Mouse (Mus musculus) kidney, adult 10 weeks (tissue): ENCODE data around the gene Plxnb3. TPM values are rescaled to one million over a fixed set of nuclear protein-coding genes. Genes with fewer than 3 reads are reported as not detected.

Experiments used
- polyA plus RNA-seq: library from polyadenylated mRNA; stranded (reverse); fragments of 350-450 nt; fragmentation: Illumina TruSeq; extraction: RNeasy Lipid Tissue Mini Kit (QIAGEN cat#74804); gene quantifications from one replicate; pipeline ENCODE4 v1.2.3, GENCODE M21; 2014; ENCODE audit warnings: low read depth, low replicate concordance

Plxnb3 gene
- not detected for polyA plus RNA-seq

DNA sequence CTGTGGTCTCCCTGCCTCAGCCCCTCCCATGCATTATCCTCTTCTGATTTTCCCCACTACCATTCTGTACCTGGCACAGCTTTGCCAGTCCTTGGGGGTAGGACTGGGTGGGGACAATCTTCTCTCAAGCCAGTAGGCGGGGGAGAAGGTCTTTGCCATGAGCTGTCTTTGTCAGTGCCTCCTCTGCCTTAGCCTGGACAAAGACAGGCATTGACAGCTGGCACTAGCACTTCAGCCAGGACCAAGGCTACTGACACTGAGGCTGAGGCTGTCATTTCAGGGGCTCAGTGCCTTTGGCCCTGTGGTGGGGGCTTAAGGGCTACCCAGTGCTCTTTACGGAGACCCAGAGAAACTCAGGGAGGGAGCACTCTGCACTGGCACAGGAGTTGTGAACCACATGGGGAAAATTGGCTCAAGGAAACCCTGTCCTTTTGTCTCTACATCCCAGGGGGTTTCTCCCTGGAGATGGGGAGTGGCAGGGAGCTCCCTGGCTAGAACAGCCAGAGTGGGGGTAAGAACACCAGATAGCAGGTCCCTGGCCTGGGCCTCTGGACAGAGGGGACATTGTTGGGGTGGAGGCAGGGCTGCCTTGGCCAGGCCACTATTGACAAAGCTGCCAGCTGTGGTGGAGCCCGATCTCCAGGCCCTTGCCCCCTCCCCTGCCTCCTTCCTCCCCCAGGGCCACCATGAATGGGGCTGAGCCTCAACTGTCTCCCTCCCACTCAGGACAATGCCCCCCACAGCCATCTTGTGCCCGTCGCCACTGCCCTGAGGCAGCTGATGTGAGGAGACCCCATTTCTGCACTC is at the start of gene Plxnb3:
TSS of gene Plxnb3 (plus strand) at position 757 of the 807 bp plus-strand sequence.

DNA sequence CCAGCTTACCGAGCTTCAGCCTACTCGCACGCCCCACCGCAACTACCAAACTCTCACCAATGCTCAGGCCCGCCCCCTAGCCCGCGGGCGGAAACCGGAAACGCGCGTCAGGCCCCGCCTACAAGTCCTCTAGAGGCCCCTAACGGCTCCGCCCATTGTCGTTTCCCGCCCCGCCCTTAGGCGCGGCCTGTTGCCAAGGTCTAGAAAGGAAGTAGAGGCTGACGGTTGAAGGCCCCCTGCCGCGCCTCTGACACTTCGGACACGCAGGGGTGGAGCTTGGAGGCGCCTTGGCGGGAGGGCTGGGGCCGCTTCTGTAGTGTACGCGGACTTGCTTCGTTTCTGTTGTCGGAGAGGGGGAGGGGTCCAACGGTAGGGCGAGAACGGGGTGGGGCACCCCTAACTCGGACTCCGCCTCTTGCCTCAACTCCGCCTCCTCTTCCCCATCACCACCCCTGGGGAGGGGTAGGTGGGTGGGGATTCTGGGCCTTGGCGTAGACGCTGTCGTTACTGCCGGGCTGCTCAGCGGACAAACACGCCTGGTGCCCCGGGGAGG is 40.7 kb upstream of the Plxnb3 start, which contains the start of the genes Bcap31 and Abcd1:
TSS of gene Bcap31 (minus strand) at position 67 of the 553 bp plus-strand sequence.
TSS of gene Abcd1 (plus strand) at position 489 of the 553 bp plus-strand sequence.

DNA sequence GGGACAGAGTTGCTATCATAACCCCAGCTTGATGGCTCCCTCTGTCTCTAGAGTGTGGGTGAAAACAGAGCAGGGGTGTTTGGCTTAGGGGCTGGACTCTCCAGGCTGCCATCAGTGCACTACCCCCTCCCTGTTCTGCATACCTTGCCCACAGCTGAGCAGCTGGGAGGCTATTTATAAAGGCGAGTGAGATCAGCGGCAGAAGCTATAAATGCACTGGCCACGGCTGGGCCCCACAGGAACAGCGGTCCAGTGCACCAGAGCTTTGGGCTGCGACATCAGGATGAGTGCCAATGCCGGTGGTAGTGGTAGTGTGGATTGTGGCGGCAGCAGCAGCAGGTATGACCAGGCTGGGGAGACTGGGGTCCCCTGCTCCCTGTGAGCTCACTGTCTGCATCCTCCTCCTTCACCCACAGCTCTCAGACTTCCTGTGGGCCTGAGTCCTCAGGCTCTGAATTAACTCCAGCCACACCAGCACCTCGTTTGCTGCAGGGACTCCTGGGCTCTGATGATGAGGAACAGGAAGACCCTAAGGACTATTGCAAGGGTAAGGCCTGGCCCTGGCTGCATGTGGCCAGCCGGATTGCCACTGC is 17.4 kb downstream of the Plxnb3 start, which contains the start of gene Srpk3:
TSS of gene Srpk3 (plus strand) at position 238 of the 593 bp plus-strand sequence.

DNA sequence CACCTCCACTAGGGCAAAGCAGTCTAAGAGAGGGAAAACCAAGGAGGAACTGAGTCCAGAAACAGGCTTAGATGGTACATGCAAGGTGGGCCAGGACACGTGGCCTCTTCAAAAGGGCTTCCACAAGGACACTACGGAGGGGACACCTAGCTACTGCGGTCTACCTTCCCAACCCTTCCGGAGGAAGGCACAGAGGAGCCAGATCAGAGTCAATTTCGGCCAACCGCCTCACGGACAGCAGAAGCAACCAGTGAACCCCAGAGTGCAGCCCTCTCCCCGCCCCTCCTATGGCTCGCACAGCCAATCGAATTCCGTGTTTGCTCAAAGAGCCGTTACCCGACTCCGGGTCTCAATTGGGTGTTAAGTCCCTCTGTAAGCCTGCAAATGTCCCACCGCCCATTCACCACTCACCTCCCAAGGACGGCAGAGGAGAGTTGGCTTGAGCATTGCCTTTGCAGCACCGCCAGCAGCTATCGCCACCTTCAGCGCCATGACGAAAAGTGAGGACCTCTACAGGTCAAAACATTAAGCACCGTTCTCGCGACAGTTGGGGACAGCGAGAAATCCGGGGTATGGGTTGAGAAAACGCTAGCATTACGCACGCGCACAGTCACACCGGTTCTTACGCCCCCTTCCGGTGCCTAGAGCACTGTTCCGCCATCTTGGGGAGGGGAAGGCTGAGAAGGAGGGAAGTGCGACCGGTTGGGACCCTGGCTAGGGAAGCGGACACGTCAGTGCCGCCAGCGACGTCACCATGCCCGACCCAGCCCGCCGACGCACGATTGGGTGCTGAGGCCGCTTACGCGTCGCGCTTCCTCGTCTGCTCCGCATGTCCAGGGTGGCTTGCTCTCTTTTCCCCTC is 29.7 kb downstream of the Plxnb3 start, which contains the start of the genes Idh3g and Ssr4:
TSS of gene Idh3g (minus strand) at position 534 of the 861 bp plus-strand sequence.
TSS of gene Ssr4 (plus strand) at position 665 of the 861 bp plus-strand sequence.

Other genes with a start within 250 kb of the Plxnb3 start
- gene Dusp9, start 117.7 kb upstream of the Plxnb3 start, polyA plus RNA-seq, result 0.32 TPM
- gene Pnck, start 97.0 kb upstream of the Plxnb3 start, polyA plus RNA-seq, result not detected
- 126 TPM for gene Slc6a8, start 83.9 kb upstream of the Plxnb3 start, polyA plus RNA-seq
- gene Bcap31, start 40.9 kb upstream of the Plxnb3 start, polyA plus RNA-seq, result 215 TPM
- 1.0 TPM for gene Abcd1, start 40.5 kb upstream of the Plxnb3 start, polyA plus RNA-seq
- gene Srpk3, start 17.3 kb downstream of the Plxnb3 start, polyA plus RNA-seq, result not detected
- gene Idh3g, start 29.8 kb downstream of the Plxnb3 start, polyA plus RNA-seq, result 73.0 TPM
- 30.3 TPM for gene Ssr4, start 29.9 kb downstream of the Plxnb3 start, polyA plus RNA-seq
- 0.36 TPM for gene Pdzd4, start 67.9 kb downstream of the Plxnb3 start, polyA plus RNA-seq
- 10.0 TPM for gene Avpr2, start 135.0 kb downstream of the Plxnb3 start, polyA plus RNA-seq
- 4.2 TPM for gene L1cam, start 139.0 kb downstream of the Plxnb3 start, polyA plus RNA-seq
- 0.85 TPM for gene Arhgap4, start 164.8 kb downstream of the Plxnb3 start, polyA plus RNA-seq
- 5.3 TPM for gene Naa10, start 164.9 kb downstream of the Plxnb3 start, polyA plus RNA-seq
- gene Renbp, start 173.8 kb downstream of the Plxnb3 start, polyA plus RNA-seq, result 9.6 TPM
- 22.0 TPM for gene Hcfc1, start 209.3 kb downstream of the Plxnb3 start, polyA plus RNA-seq